Mouse (Mus musculus): ENCODE measurements around the gene 6430531B16Rik.

6430531B16Rik gene

GRCm38 (mm10) chr7:139978278-139978892, at the start of gene 6430531B16Rik:
Gene 6430531B16Rik (minus strand): TSS chr7:139978755.
- no peak for DNase-seq (ENCODE audit: extremely low read depth, low read depth, low spot score)

GRCm38 (mm10) chr7:140011336-140011735, 32.8 kb upstream of the 6430531B16Rik start:
- no peak for DNase-seq (ENCODE audit: extremely low read depth, low read depth, low spot score)

- DNase-seq (ENCODE audit: extremely low read depth, low read depth, low spot score), result no peak
These were observed 29.2 kb upstream of the 6430531B16Rik start for GRCm38 (mm10) chr7:140007781-140008180.

- DNase-seq (ENCODE audit: extremely low read depth, low read depth, low spot score), result no peak
These were observed 28.5 kb upstream of the 6430531B16Rik start for GRCm38 (mm10) chr7:140006861-140007611.

- DNase-seq (ENCODE audit: extremely low read depth, low read depth, low spot score), result no peak
These were observed 26.1 kb upstream of the 6430531B16Rik start for GRCm38 (mm10) chr7:140004666-140005065.

GRCm38 (mm10) chr7:140001086-140001740, 22.7 kb upstream of the 6430531B16Rik start:
- no peak for DNase-seq (ENCODE audit: extremely low read depth, low read depth, low spot score)

GRCm38 (mm10) chr7:139998691-139999350, 20.3 kb upstream of the 6430531B16Rik start:
- no peak for DNase-seq (ENCODE audit: extremely low read depth, low read depth, low spot score)

GRCm38 (mm10) chr7:139994676-139995075, 16.1 kb upstream of the 6430531B16Rik start:
- DNase-seq (ENCODE audit: extremely low read depth, low read depth, low spot score), result no peak

GRCm38 (mm10) chr7:139994202-139994601, 15.6 kb upstream of the 6430531B16Rik start:
- no peak for DNase-seq (ENCODE audit: extremely low read depth, low read depth, low spot score)

GRCm38 (mm10) chr7:139993532-139993931, 15.0 kb upstream of the 6430531B16Rik start:
- DNase-seq (ENCODE audit: extremely low read depth, low read depth, low spot score), result no peak

- DNase-seq (ENCODE audit: extremely low read depth, low read depth, low spot score), result no peak
These were observed 13.9 kb upstream of the 6430531B16Rik start, which contains the start of gene Adam8 for GRCm38 (mm10) chr7:139992406-139992805. Gene Adam8 (minus strand): TSS chr7:139992562.

GRCm38 (mm10) chr7:139990864-139991394, 12.4 kb upstream of the 6430531B16Rik start:
- no peak for DNase-seq (ENCODE audit: extremely low read depth, low read depth, low spot score)

GRCm38 (mm10) chr7:139988272-139988671, 9.7 kb upstream of the 6430531B16Rik start:
- DNase-seq (ENCODE audit: extremely low read depth, low read depth, low spot score), result no peak

- no peak for DNase-seq (ENCODE audit: extremely low read depth, low read depth, low spot score)
These were observed 6.0 kb upstream of the 6430531B16Rik start for GRCm38 (mm10) chr7:139984505-139984904.

- no peak for DNase-seq (ENCODE audit: extremely low read depth, low read depth, low spot score)
These were observed 3.5 kb upstream of the 6430531B16Rik start for GRCm38 (mm10) chr7:139982058-139982457.

- DNase-seq (ENCODE audit: extremely low read depth, low read depth, low spot score), result no peak
These were observed 2.2 kb upstream of the 6430531B16Rik start for GRCm38 (mm10) chr7:139980778-139981177.

GRCm38 (mm10) chr7:139979011-139979719, 610 bp upstream of the 6430531B16Rik start:
- no peak for DNase-seq (ENCODE audit: extremely low read depth, low read depth, low spot score)

- no peak for DNase-seq (ENCODE audit: extremely low read depth, low read depth, low spot score)
These were observed 3.1 kb downstream of the 6430531B16Rik start for GRCm38 (mm10) chr7:139975471-139975870.

GRCm38 (mm10) chr7:139974307-139974706, 4.2 kb downstream of the 6430531B16Rik start:
- DNase-seq (ENCODE audit: extremely low read depth, low read depth, low spot score), result no peak

- no peak for DNase-seq (ENCODE audit: extremely low read depth, low read depth, low spot score)
These were observed 5.6 kb downstream of the 6430531B16Rik start for GRCm38 (mm10) chr7:139972923-139973331.

Measured in fat pad, adult 2 months (tissue).